Mouse (Mus musculus) MEL (cell line): ENCODE data around the gene Pgm2. TPM values are rescaled to one million over a fixed set of nuclear protein-coding genes. Genes with fewer than 3 reads are reported as not detected.

Source experiments
- DNase-seq: peaks from one replicate; pipeline ENCODE4 v3.0.0; 2011; ENCODE audit warnings: low read depth, low spot score
- H3K27ac ChIP-seq: 2 replicates; pipeline ENCODE4 v1.5.1; 2012; ENCODE audit warnings: low read depth, mild to moderate bottlenecking, control low read depth, low read length, moderate library complexity; ENCODE audit not compliant: control insufficient read depth
- H3K27me3 ChIP-seq, 2 experiments: fragments of 150-350 bp in 1 of 2; sonication (generic) in 1 of 2; 2 replicates each; pipeline ENCODE4 v1.6.1; 2012; ENCODE audit warnings: low read length in 2 of 2, mild to moderate bottlenecking in 2 of 2, improper control_type of control experiment in 1 of 2, moderate library complexity in 1 of 2; ENCODE audit not compliant: insufficient read depth in 2 of 2, control insufficient read depth in 1 of 2
- H3K36me3 ChIP-seq, 2 experiments: 2 replicates each; pipeline ENCODE4 v1.6.1; 2012 to 2014; ENCODE audit warnings: low read length in 2 of 2, improper control_type of control experiment in 1 of 2, inconsistent platforms in 1 of 2, mild to moderate bottlenecking in 1 of 2; ENCODE audit not compliant: insufficient read depth in 2 of 2, control insufficient read depth in 1 of 2
- H3K4me1 ChIP-seq, 2 experiments: fragments of 150-350 bp in 1 of 2; sonication (generic) in 1 of 2; 2 replicates each; pipeline ENCODE4 v1.6.1; 2012; ENCODE audit warnings: low read length in 2 of 2, improper control_type of control experiment in 1 of 2, mild to moderate bottlenecking in 1 of 2; ENCODE audit not compliant: insufficient read depth in 2 of 2, control insufficient read depth in 1 of 2
- H3K4me3 ChIP-seq, 2 experiments: fragments of 150-350 bp in 1 of 2; sonication (generic) in 1 of 2; 2 replicates each; pipeline ENCODE4 v1.5.1; 2012; ENCODE audit warnings: low read depth in 2 of 2, low read length in 2 of 2, mild to moderate bottlenecking in 2 of 2, moderate library complexity in 2 of 2, control low read depth in 1 of 2, improper control_type of control experiment in 1 of 2; ENCODE audit not compliant: control insufficient read depth in 1 of 2, insufficient read depth in 1 of 2
- H3K79me2 ChIP-seq: 2 replicates; pipeline ENCODE4 v1.6.1; 2012; ENCODE audit warnings: mild to moderate bottlenecking, low read length, moderate library complexity; ENCODE audit not compliant: control insufficient read depth, poor library complexity, insufficient read depth
- H3K9ac ChIP-seq: 2 replicates; pipeline ENCODE4 v1.6.1; 2012; ENCODE audit warnings: low read depth, mild to moderate bottlenecking, control low read depth, low read length, moderate library complexity; ENCODE audit not compliant: control insufficient read depth, poor library complexity, severe bottlenecking
- H3K9me3 ChIP-seq: fragments of 150-350 bp; sonication (generic); replicated peaks from 2 replicates; pipeline ENCODE4 v1.6.1; 2012; ENCODE audit warnings: mild to moderate bottlenecking, low read length, improper control_type of control experiment, moderate library complexity; ENCODE audit not compliant: insufficient read depth
- CHD1 ChIP-seq: IDR thresholded peaks from 2 replicates; pipeline ENCODE4 v1.6.1; 2012; ENCODE audit warnings: low read depth, mild to moderate bottlenecking, inconsistent platforms, low read length, improper control_type of control experiment
- E2F4 ChIP-seq: IDR thresholded peaks from 2 replicates; pipeline ENCODE4 v1.6.1; 2011; ENCODE audit warnings: low read depth, low read length, improper control_type of control experiment, borderline replicate concordance
- EP300 ChIP-seq, 2 experiments: IDR thresholded peaks; 2 replicates each; pipeline ENCODE4 v1.6.1; 2011; ENCODE audit warnings: improper control_type of control experiment in 2 of 2, low read length in 2 of 2, low read depth in 1 of 2, mild to moderate bottlenecking in 1 of 2
- ETS1 ChIP-seq: IDR thresholded peaks from 2 replicates; pipeline ENCODE4 v1.6.1; 2012; ENCODE audit warnings: low read depth, mild to moderate bottlenecking, inconsistent platforms, low read length, improper control_type of control experiment, moderate library complexity
- GATA1 ChIP-seq: IDR thresholded peaks from 2 replicates; pipeline ENCODE4 v1.6.1; 2011; ENCODE audit warnings: low read depth, low read length, improper control_type of control experiment
- HCFC1 ChIP-seq: IDR thresholded peaks from 2 replicates; pipeline ENCODE4 v1.6.1; 2012; ENCODE audit warnings: low read depth, mild to moderate bottlenecking, inconsistent platforms, low read length, improper control_type of control experiment, moderate library complexity
- KAT2A ChIP-seq: conservative IDR thresholded peaks from 2 replicates; pipeline ENCODE4 v1.6.1; 2012; ENCODE audit warnings: low read depth, low read length, improper control_type of control experiment, inconsistent platforms
- MXI1 ChIP-seq: IDR thresholded peaks from 2 replicates; pipeline ENCODE4 v1.6.1; 2011; ENCODE audit warnings: mild to moderate bottlenecking, low read depth, low read length, improper control_type of control experiment
- NELFE ChIP-seq: IDR thresholded peaks from 2 replicates; pipeline ENCODE4 v1.6.1; 2011; ENCODE audit warnings: low read depth, low read length, improper control_type of control experiment
- POLR2AphosphoS2 ChIP-seq: IDR thresholded peaks from 2 replicates; pipeline ENCODE4 v1.6.1; 2011; ENCODE audit warnings: low read length, improper control_type of control experiment
- TBP ChIP-seq: IDR thresholded peaks from 2 replicates; pipeline ENCODE4 v1.8.0; 2011; ENCODE audit warnings: low read depth, low read length, improper control_type of control experiment
- TCF12 ChIP-seq: IDR thresholded peaks from 2 replicates; pipeline ENCODE4 v1.6.1; 2014; ENCODE audit warnings: low read depth, mild to moderate bottlenecking, inconsistent platforms, low read length, improper control_type of control experiment, moderate library complexity
- USF1 ChIP-seq: IDR thresholded peaks from 2 replicates; pipeline ENCODE4 v1.6.1; 2014; ENCODE audit warnings: low read depth, mild to moderate bottlenecking, inconsistent platforms, low read length, improper control_type of control experiment, moderate library complexity
- ZMIZ1 ChIP-seq: IDR thresholded peaks from 2 replicates; pipeline ENCODE4 v1.6.1; 2012; ENCODE audit warnings: low read depth, mild to moderate bottlenecking, inconsistent platforms, low read length, improper control_type of control experiment, moderate library complexity
- polyA plus RNA-seq, 2 experiments: library from polyadenylated mRNA; stranded (reverse) in 1 of 2; unstranded in 1 of 2; fragments of >175 nt in 1 of 2; fragments of >200 nt in 1 of 2; gene quantifications; 2 replicates each; pipeline versions ENCODE4 v1.2.1 to v1.2.4; 2012; ENCODE audit warnings: low replicate concordance in 2 of 2, low read depth in 1 of 2; ENCODE audit not compliant: insufficient read length in 2 of 2, insufficient read depth in 1 of 2, missing spikeins in 1 of 2
- total RNA-seq: library from RNA; depleted of rRNA; stranded (reverse); fragments of 300-350 nt; gene quantifications from 2 replicates; pipeline ENCODE4 v1.2.3, GENCODE M21; 2012

Gene Pgm2
- total and polyA plus RNA-seq, 3 experiments: 22.0 to 64.0 TPM; not detected in 1

DNA sequence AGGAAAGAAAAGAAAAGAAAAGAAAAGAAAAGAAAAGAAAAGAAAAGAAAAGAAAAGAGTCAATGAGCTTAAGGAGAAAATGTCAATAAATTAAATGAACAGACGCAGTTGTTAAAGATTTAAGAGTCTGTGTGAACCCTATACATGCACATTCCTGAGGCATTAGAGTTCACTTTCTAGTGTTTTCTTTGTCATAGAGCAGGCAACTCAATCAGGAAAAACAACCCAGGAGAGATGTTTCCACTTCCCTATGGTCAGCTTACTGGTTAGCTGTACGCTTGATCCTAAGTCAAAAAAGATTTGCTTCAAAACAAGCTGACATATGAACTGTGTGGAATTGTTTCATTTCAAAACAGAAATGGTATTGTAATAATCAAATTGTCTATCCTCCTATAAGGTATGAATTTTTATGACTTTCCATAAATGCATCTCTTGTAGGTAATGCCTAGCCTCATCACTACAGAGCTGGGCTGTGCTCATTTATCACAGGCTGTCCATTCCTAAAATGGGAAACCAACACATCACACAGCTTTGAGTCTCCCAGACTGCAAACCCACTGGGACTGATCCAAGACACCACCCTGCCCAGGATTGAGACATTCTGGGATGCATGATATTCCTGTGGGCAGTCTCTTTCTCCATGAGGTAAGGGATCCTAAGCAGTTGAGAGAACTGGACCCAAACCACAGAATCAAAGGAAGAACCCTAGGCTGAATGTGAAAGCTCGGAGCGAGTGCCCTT is 29.7 kb upstream of the Pgm2 start:
- TF ChIP-seq NELFE: no peak
- no peak for TF ChIP-seq GATA1
- TF ChIP-seq MXI1: no peak
- TF ChIP-seq KAT2A: no peak
- TF ChIP-seq ETS1: no peak
- TF ChIP-seq CHD1: no peak
- no peak for TF ChIP-seq E2F4
- TF ChIP-seq TCF12: no peak
- TF ChIP-seq, all 39 proteins: peak for 0
- Histone ChIP-seq H3K4me3 (no peak overlapping the region), H3K4me1 (no peaks in the 10 kb centered on the region), H3K9ac (no peak overlapping the region), H3K27ac (no peak overlapping the region), H3K9me3 (no peaks in the 10 kb centered on the region), H3K27me3 (no peaks in the 10 kb centered on the region), H3K36me3 (no peaks in the 10 kb centered on the region), H3K79me2 (no peaks in the 10 kb centered on the region)
- DNase-seq: no peak

GRCm38 (mm10) chr5:64063622-64064355 is 29.0 kb upstream of the Pgm2 start:
- no peaks in the 10 kb centered on the region for H3K79me2 ChIP-seq
- H3K9ac ChIP-seq: no peak overlapping the region
- H3K36me3 ChIP-seq: no peaks in the 10 kb centered on the region
- TF ChIP-seq EP300 (IDR thresholded peaks at IDR 0.05; ENCODE audit: low read depth in 1 of 2, low read length in 2 of 2) (no peak), ETS1 (no peak), MXI1 (no peak), TBP (no peak), ZMIZ1 (no peak)
- no peak overlapping the region for H3K4me3 ChIP-seq
- no peak for DNase-seq
- no peaks in the 10 kb centered on the region for H3K9me3 ChIP-seq
- no peaks in the 10 kb centered on the region for H3K27me3 ChIP-seq
- no peaks in the 10 kb centered on the region for H3K4me1 ChIP-seq
- no peak overlapping the region for H3K27ac ChIP-seq

DNA sequence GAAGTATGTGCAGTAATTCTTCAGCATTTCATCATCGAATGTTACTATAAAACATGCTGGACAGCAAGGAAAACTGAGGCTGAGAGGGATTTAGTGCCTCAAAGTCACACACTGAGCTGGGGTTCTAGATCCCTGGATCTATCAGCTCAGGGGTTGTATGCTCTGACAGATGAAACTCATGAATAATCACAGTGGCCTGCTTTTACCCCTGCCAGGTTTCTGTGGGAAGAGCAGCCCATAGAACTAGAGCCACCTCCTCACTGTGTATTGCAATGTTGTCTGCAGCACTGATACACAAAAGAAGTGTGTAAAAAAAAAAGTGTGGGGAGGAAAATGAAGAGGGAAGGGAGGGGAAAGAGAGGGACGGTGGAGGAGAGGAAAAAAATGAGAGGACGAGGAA is 28.3 kb upstream of the Pgm2 start:
- no peak overlapping the region for H3K9ac ChIP-seq
- H3K9me3 ChIP-seq: no peaks in the 10 kb centered on the region
- H3K4me3 ChIP-seq: no peak overlapping the region
- H3K36me3 ChIP-seq: no peaks in the 10 kb centered on the region
- no peaks in the 10 kb centered on the region for H3K4me1 ChIP-seq
- H3K27ac ChIP-seq: no peak overlapping the region
- H3K79me2 ChIP-seq: no peaks in the 10 kb centered on the region
- no peak for TF ChIP-seq USF1
- no peak for TF ChIP-seq HCFC1
- TF ChIP-seq E2F4: no peak
- TF ChIP-seq POLR2AphosphoS2: no peak
- no peak for DNase-seq
- no peaks in the 10 kb centered on the region for H3K27me3 ChIP-seq
